Mouse (Mus musculus) hindbrain, postnatal 0 days (tissue): Measurements from ENCODE around the gene Actr5. TPM values are rescaled to one million over a fixed set of nuclear protein-coding genes. Genes with fewer than 3 reads are reported as not detected.

Experiments
- ATAC-seq: fragments of 200-750 bp; cut with Nextera tagmentation; 2 replicates; pipeline ENCODE4 v1.8.0; 2017; ENCODE audit warnings: mild to moderate bottlenecking, moderate TSS enrichment, moderate library complexity
- DNase-seq: peaks from one replicate; pipeline ENCODE4 v3.0.0-alpha.2; 2015; ENCODE audit warnings: low spot score
- H3K27ac ChIP-seq: fragments of 300-500 bp; sonication (generic); 2 replicates; pipeline ENCODE4 v1.5.1; 2014; ENCODE audit warnings: mild to moderate bottlenecking
- H3K27me3 ChIP-seq: fragments of 300-500 bp; sonication (generic); 2 replicates; pipeline ENCODE4 v1.6.1; 2014; ENCODE audit warnings: low read length, mixed read lengths; ENCODE audit not compliant: insufficient read depth
- H3K36me3 ChIP-seq: fragments of 300-500 bp; sonication (generic); 2 replicates; pipeline ENCODE4 v1.6.1; 2014; ENCODE audit warnings: low read length, mixed read lengths; ENCODE audit not compliant: insufficient read depth
- H3K4me1 ChIP-seq: fragments of 300-500 bp; sonication (generic); 2 replicates; pipeline ENCODE4 v1.6.1; 2014; ENCODE audit warnings: antibody characterized with exemption, low read length, mixed read lengths; ENCODE audit not compliant: insufficient read depth
- H3K4me2 ChIP-seq: fragments of 300-500 bp; sonication (generic); 2 replicates; pipeline ENCODE4 v1.6.1; 2014; ENCODE audit warnings: low read depth, mild to moderate bottlenecking, low read length, moderate library complexity, mixed read lengths
- H3K4me3 ChIP-seq: fragments of 300-500 bp; sonication (generic); 2 replicates; pipeline ENCODE4 v1.5.1; 2014; ENCODE audit warnings: low read length
- H3K9ac ChIP-seq: fragments of 300-500 bp; sonication (generic); replicated peaks from 2 replicates; pipeline ENCODE4 v1.6.1; 2014; ENCODE audit warnings: mild to moderate bottlenecking, low read length, moderate library complexity, mixed read lengths
- H3K9me3 ChIP-seq: fragments of 300-500 bp; sonication (generic); 2 replicates; pipeline ENCODE4 v1.6.1; 2016; ENCODE audit warnings: low read length, mixed read lengths
- CTCF ChIP-seq: IDR thresholded peaks from 2 replicates; pipeline ENCODE4 v1.5.1; 2016; ENCODE audit warnings: antibody characterized with exemption, control low read depth, low read depth
- WGBS: fragments of 180-500 bp; shearing (Covaris S2); extraction: QIAGEN DNeasy Blood & Tissue Kit; methylation state at CpG from one replicate; pipeline ENCODE4 v1.1.7; 2014; 5-methylcytosine and 5-hydroxymethylcytosine counted together
- polyA plus RNA-seq: library from polyadenylated mRNA; unstranded; fragments of >200 nt; fragmentation: Nextera tagmentation; extraction: Ambion mirVana; gene quantifications from 2 replicates; pipeline ENCODE4 v1.2.1, GENCODE M21; 2015
- total RNA-seq: library from RNA; depleted of rRNA; stranded (reverse); fragments of >200 nt; gene quantifications from 2 replicates; pipeline ENCODE4 v1.2.3, GENCODE M21; 2014

Gene Actr5
- total and polyA plus RNA-seq, 2 experiments from 2014 or later, result 8.0 to 25.4 TPM

DNA sequence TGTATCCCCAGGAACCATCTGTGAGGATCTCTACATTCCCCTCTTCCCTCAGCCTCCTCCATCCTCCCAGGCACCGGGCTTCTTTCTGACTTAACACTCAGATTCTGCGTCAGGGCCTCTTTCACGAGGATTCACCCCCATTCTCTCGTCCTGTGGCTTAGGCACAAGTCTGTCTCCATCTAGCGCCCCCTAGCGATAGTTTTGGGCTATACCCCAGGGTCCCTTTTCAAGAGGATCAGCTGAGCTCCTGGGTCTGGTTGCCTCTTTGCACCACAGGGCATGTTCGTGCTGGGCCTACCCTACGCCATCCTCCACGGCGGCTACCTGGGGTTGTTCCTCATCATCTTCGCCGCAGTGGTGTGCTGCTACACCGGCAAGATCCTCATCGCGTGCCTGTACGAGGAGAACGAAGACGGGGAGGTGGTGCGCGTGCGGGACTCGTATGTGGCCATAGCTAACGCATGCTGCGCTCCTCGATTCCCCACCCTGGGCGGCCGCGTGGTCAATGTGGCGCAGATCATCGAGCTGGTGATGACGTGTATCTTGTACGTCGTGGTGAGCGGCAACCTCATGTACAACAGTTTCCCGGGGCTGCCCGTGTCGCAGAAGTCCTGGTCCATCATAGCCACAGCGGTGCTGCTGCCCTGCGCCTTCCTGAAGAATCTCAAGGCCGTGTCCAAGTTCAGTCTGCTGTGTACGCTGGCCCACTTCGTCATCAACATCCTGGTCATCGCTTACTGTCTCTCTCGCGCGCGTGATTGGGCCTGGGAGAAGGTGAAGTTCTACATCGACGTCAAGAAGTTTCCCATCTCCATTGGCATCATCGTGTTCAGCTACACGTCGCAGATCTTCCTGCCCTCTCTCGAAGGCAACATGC, 10.9 kb upstream of the Actr5 start:
- peak; percentile 88 for DNase-seq
- peaks cover 55% of the 10 kb centered on the region for H3K27me3 ChIP-seq
- WGBS, result 3% methylated on average over 53 of the region's 53 CpGs

DNA sequence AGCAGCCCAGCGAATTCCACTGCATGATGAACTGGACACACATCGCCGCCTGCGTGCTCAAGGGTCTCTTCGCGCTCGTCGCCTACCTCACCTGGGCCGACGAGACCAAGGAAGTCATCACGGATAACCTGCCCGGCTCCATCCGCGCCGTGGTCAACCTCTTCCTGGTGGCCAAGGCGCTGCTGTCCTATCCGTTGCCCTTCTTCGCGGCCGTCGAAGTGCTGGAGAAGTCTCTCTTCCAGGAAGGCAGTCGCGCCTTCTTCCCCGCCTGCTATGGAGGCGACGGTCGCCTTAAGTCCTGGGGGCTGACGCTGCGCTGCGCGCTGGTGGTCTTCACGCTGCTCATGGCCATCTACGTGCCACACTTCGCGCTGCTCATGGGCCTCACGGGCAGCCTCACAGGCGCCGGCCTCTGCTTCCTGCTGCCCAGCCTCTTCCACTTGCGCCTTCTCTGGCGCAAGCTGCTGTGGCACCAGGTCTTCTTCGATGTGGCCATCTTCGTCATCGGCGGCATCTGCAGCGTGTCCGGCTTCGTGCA, 10.2 kb upstream of the Actr5 start:
- Histone ChIP-seq H3K27me3 (peaks cover 47% of the 10 kb centered on the region), H3K4me1 (no peaks in the 10 kb centered on the region), H3K36me3 (no peaks in the 10 kb centered on the region), H3K9me3 (no peaks in the 10 kb centered on the region), H3K4me3 (peak overlapping the region; percentile 40), H3K9ac (peak overlapping the region; percentile 37), H3K27ac (peak overlapping the region; percentile 48; the same call in 1 of the 2 replicates), H3K4me2 (peak overlapping the region; percentile 51)
- TF ChIP-seq CTCF, result no peak
- ATAC-seq (no peak), DNase-seq (no peak)
- 2% methylated on average over 47 of the region's 47 CpGs for WGBS

More for the DNA sequence above, 10.9 kb upstream of the Actr5 start:
- TF ChIP-seq CTCF, result peak; percentile 77
- Histone ChIP-seq H3K4me2 (peak overlapping the region; percentile 51), H3K27ac (peak overlapping the region; percentile 32; the same call in 1 of the 2 replicates), H3K4me3 (peak overlapping the region; percentile 40), H3K9ac (peak overlapping the region; percentile 57), H3K9me3 (no peaks in the 10 kb centered on the region), H3K36me3 (no peaks in the 10 kb centered on the region), H3K4me1 (no peaks in the 10 kb centered on the region)
- ATAC-seq, result peak; percentile 39; the same call in 1 of the 2 replicates

DNA sequence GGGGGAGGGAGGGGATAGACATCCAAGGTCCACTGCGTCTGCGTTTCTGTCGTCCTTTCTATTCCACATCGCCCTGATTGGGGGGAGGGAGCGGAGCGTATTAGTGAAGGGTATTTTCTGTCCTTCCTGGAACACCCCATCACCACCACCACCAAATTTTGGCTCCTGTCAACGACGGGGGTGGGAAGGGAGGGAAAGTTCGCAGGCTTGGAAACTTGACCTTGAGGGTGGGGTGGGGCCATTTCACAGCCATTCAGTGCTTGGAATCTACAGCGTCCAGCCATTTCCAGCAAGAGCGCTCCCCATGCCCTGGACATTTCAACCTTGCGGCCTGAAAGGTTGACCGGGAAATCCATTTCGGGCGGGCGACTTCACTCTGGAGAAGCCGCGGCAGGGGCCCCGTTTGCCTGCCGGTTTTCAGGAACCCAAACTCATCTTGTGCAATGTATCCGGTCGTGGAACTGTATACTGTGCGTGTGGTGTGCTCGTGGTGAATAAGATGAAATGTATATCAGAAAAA, 9.5 kb upstream of the Actr5 start:
- Histone ChIP-seq H3K4me2 (peak overlapping the region; percentile 51), H3K36me3 (no peaks in the 10 kb centered on the region), H3K9me3 (no peaks in the 10 kb centered on the region), H3K4me1 (no peaks in the 10 kb centered on the region), H3K9ac (peak overlapping the region; percentile 37), H3K27ac (0 out of 2 replicates have a peak overlapping the region, but pooled peaks have one; percentile 48), H3K27me3 (peaks cover 41% of the 10 kb centered on the region), H3K4me3 (peak overlapping the region; percentile 40)
- TF ChIP-seq CTCF, result no peak
- ATAC-seq (no peak), DNase-seq (no peak)
- 3% methylated on average over 24 of the region's 24 CpGs for WGBS

DNA sequence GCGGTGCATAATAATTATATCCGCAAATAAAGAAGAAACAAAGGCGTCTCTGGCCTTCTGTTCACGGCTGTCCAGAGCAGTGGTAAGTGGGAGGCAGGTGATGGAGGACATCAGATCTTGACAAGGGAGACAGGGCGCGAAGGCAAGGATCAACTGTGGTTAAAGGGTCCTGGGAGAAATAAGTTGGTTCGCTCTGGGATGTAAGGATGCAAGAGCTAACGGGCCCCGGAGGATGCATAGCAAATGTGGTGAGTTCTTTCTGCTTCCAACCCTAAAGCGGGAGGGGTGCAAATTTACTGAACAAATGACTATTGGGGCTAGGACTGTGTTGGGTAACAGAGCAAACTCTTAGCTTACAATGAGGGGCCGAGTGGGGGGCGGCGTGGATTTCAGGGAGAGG, 9.0 kb upstream of the Actr5 start:
- no peaks in the 10 kb centered on the region for H3K9me3 ChIP-seq
- H3K9ac ChIP-seq, result 0 out of 2 replicates have a peak overlapping the region, but pooled peaks have one; percentile 35
- no peaks in the 10 kb centered on the region for H3K36me3 ChIP-seq
- no peak for TF ChIP-seq CTCF
- DNase-seq (no peak), ATAC-seq (no peak)
- peak overlapping the region; percentile 62 for H3K27ac ChIP-seq
- WGBS, result 2% methylated on average over 13 of the region's 13 CpGs
- H3K27me3 ChIP-seq, result peaks cover 36% of the 10 kb centered on the region
- H3K4me2 ChIP-seq, result peak overlapping the region; percentile 51
- no peaks in the 10 kb centered on the region for H3K4me1 ChIP-seq
- peak overlapping the region; percentile 40 for H3K4me3 ChIP-seq

DNA sequence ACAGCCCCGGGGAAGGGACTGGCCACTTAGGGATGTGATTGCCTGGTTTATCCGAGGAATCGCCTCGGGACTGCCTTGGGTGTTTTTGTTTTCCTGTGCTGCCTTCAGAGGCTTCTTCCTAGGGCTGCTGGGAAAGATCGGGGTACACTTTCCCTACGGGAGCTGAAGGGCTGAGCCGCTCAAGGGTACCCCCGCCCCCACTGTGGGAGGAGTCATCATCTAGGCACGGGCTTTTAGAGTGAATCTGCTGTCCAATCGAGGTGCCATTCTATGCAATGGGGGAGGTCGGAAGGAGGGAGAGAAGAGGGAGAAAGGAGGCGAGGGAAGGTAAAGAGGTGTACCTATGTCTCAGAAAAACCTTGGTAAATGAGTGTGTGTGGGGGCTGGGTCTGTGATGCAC, 8.4 kb upstream of the Actr5 start:
- ATAC-seq, result peak; percentile 75
- TF ChIP-seq CTCF, result no peak
- 2% methylated on average over 12 of the region's 12 CpGs for WGBS
- Histone ChIP-seq H3K4me2 (peak overlapping the region; percentile 51), H3K9ac (0 out of 2 replicates have a peak overlapping the region, but pooled peaks have one; percentile 35), H3K4me3 (peak overlapping the region; percentile 40), H3K9me3 (no peaks in the 10 kb centered on the region), H3K27me3 (peaks cover 30% of the 10 kb centered on the region), H3K36me3 (no peaks in the 10 kb centered on the region), H3K27ac (peak overlapping the region; percentile 62; the same call in 1 of the 2 replicates), H3K4me1 (no peaks in the 10 kb centered on the region)
- peak; percentile 77 for DNase-seq

DNA sequence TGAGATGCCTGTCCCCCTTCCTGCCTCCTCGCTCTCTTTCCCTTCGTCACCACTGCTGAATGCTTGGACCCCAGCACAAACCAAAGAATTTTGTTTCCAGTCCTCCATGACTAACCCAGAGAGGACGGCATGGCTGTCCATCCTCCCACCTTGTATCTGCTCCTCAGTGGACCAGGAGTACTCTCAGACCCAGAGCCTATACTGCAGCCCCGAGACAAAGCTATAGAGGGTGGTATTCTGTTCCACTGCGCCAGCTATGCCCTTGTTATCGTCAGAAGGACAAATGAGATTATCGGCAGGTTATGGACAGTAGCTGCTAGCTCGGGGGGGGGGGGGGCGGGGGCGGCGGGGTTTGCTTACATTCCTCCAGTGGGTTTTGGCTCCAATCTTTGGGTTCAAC, 7.9 kb upstream of the Actr5 start:
- H3K27me3 ChIP-seq, result peaks cover 26% of the 10 kb centered on the region
- no peaks in the 10 kb centered on the region for H3K9me3 ChIP-seq
- peak overlapping the region; percentile 17; the same call in 1 of the 2 replicates for H3K4me3 ChIP-seq
- no peaks in the 10 kb centered on the region for H3K36me3 ChIP-seq
- 0 out of 2 replicates have a peak overlapping the region, but pooled peaks have one; percentile 24 for H3K9ac ChIP-seq
- H3K4me1 ChIP-seq, result no peaks in the 10 kb centered on the region
- H3K27ac ChIP-seq, result peak overlapping the region; percentile 62; the same call in 1 of the 2 replicates
- DNase-seq (peak; percentile 21), ATAC-seq (0 out of 2 replicates have a peak, but pooled peaks have one; percentile 39)
- WGBS, result 13% methylated on average over 11 of the region's 11 CpGs
- TF ChIP-seq CTCF, result peak; percentile 2; the same call in 1 of the 2 replicates
- H3K4me2 ChIP-seq, result peak overlapping the region; percentile 51
